Mouse (Mus musculus): ENCODE results near the gene Plxnc1. TPM values are rescaled to one million over a fixed set of nuclear protein-coding genes. Genes with fewer than 3 reads are reported as not detected.

Gene Plxnc1
- total RNA-seq, 2 experiments from 2014 or later, result 34.8 to 38.2 TPM

DNA sequence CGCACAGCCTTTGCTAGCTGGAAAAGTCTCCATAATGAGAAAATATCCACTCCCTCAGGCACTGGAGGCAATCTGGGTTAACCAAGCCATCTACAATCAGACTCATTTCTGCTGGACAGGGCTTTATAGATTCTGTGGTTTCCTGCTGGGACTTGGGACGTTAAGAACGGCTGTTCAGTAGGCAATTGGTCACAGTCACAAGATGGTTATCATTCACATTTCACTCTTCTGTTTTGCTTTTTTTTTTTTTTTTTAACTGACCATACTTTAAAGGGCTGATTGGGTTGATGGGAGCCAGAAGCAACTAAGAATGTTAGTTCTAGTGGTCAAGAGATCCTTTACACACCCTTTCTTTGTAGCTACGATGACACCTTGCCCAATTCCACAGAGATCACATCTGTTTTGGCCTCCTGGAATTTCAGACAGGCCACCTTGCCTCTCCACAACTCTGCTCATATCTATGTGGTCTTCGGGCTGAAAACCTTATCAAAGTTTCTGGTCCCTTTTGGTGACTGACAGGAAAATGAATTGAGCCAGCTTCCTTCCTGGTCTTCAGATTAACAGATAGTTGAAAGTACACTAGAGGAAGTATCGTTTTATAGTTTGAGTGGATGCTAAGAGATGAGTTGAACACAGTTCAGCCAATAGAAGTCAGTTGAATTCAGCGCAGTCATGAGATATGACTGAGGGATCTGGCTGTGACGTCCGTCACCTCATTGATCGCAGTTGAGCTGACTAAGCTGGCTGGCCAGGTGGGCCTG lies 3.5 kb upstream of the Plxnc1 start:
- no peak for DNase-seq (ENCODE audit: low spot score in 2 of 2)

DNA sequence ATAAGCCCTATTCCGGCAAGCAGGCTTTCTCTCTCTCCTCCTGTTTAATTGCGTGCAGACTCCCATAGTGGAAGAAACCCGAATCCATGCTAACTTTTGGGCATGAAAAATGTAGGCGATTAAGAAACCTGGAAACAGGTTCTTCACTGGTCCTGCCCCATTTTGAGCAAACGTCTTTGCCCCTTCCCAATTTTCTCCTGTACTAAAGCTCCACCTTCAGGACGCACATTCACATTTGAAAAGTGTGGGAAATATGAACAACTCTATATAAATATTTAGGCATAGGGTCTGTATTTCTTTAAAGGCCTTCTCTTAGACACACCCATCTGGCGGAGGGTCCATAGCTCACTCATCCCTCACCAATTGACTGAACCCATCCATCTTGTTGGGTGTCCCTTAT lies 2.8 kb upstream of the Plxnc1 start:
- DNase-seq (ENCODE audit: low spot score in 2 of 2), result peak in 1 of 2 experiments; percentile 24

GRCm38 (mm10) chr10:94945206-94945711 lies 624 bp upstream of the Plxnc1 start:
- DNase-seq (ENCODE audit: low spot score in 2 of 2), result peak in 1 of 2 experiments; percentile 42

GRCm38 (mm10) chr10:94943846-94944690 lies 567 bp downstream of the Plxnc1 start:
- peak; percentile 57 to 69 for DNase-seq (ENCODE audit: low spot score in 2 of 2)

- peak in 1 of 2 experiments; percentile 57 for DNase-seq (ENCODE audit: low spot score in 2 of 2)
Observed at GRCm38 (mm10) chr10:94943401-94943845, 1.2 kb downstream of the Plxnc1 start.

DNA sequence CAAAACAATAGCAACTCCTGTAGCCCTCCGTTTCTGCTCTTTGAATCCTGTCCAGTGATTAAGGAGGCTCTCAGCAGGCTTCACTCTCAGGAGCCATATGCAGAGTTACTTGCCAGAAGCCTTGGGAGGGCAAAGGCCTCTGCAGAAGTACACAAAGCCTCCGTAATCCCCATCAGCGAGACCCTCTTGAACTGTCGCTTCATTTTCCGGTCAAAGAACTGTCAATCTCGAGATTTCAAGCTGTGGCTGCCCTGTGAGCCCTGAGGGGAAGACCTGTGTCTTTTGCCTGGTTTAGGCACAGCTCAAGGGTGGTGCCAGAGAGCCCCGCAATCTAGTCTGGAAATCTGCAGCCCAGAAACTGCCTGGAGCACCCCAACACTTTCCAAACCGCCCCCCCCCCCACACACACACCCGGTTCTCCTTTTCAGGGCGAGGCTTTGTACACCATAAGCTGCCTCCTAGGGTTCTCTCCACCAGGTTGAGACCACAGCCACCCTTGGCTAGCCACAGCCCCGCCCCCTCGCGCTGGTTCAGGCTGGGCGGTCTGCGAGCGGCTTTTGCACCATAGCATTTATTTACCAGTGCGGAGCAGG lies 2.1 kb downstream of the Plxnc1 start:
- no peak for DNase-seq (ENCODE audit: low spot score in 2 of 2)

DNA sequence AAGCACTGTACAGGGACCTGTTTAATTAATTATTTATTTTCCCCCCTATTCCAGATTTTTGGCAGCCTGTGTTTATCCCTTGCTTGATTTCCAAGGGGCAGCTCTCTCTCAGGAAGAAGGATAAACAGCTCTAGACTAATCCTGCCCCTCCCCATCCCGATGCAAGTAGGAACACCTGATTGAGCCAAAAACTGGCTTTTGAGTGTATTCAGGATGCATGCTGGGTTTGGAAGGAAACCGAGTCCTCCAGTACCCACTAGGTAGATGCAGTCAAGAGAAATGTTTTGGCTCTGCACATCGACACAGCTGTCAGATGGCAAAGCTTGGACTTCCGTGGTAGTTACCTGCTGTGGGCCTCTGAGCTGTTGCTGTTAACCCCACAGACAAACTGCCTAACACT lies 3.1 kb downstream of the Plxnc1 start:
- no peak for DNase-seq (ENCODE audit: low spot score in 2 of 2)

DNA sequence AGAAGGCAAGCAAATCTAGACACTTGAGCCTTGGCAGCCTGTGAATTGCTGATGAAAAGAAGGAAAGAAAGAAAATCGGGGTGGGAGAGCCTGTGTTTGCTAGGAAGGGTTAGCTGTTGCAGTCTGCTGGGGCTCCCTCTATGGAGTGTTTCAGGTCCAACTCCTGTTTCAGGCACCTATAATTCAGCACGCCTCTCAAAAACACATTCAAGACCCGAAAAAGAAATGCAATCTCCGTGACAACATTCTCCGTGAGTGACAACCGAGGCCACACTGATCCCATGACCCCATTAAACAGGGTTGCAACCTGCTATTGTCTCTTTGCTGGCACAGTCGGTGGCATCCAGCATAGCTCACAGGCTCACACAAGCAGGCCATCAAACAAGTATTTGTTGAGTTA lies 3.8 kb downstream of the Plxnc1 start:
- no peak for DNase-seq (ENCODE audit: low spot score in 2 of 2)

GRCm38 (mm10) chr10:94940061-94940460 lies 4.6 kb downstream of the Plxnc1 start:
- DNase-seq (ENCODE audit: low spot score in 2 of 2), result no peak

DNA sequence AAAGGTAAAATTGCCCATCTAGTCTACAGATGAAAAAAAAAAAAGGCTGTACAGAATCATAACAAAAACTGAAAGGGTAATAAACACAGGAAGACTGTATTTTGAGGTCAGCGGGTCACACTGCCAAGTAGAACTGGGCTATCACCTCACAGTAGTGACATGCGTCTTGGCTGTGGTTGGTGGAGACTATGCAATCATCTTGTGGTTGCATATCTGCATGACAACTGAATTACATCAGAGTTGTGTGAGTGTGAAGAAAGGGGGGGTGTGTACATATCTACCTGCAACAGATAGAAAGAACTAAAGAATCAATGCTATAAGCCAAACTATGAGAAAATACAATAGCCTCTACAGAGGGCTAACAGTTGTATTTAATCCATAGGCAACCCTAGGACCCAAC lies 5.7 kb downstream of the Plxnc1 start:
- no peak for DNase-seq (ENCODE audit: low spot score in 2 of 2)

GRCm38 (mm10) chr10:94938320-94938719 lies 6.3 kb downstream of the Plxnc1 start:
- DNase-seq (ENCODE audit: low spot score in 2 of 2), result no peak

GRCm38 (mm10) chr10:94935270-94935669 lies 9.4 kb downstream of the Plxnc1 start:
- DNase-seq (ENCODE audit: low spot score in 2 of 2), result no peak

DNA sequence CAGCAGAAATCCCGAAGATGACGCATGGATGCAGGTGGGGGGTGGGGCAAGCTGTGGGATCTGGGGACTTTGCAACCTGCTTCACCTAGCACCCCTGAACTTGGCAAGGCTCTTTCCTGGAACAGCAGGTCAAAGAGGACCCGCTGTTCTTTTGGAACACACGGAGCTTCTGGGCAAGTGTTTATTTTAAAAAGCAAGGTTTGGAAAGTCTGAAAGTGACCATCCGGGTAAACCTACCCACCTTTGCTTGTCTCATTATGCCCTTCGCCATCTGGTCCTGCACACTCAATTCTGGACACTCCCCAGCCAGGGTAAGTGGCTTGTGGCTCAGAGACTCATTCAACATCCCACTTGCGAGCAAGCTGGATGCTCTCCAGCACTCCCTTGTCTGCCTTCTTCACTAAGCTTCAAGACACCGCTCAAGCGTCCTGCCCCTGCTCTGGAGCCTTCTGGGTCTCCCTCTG lies 10.5 kb downstream of the Plxnc1 start:
- DNase-seq (ENCODE audit: low spot score in 2 of 2), result no peak

DNA sequence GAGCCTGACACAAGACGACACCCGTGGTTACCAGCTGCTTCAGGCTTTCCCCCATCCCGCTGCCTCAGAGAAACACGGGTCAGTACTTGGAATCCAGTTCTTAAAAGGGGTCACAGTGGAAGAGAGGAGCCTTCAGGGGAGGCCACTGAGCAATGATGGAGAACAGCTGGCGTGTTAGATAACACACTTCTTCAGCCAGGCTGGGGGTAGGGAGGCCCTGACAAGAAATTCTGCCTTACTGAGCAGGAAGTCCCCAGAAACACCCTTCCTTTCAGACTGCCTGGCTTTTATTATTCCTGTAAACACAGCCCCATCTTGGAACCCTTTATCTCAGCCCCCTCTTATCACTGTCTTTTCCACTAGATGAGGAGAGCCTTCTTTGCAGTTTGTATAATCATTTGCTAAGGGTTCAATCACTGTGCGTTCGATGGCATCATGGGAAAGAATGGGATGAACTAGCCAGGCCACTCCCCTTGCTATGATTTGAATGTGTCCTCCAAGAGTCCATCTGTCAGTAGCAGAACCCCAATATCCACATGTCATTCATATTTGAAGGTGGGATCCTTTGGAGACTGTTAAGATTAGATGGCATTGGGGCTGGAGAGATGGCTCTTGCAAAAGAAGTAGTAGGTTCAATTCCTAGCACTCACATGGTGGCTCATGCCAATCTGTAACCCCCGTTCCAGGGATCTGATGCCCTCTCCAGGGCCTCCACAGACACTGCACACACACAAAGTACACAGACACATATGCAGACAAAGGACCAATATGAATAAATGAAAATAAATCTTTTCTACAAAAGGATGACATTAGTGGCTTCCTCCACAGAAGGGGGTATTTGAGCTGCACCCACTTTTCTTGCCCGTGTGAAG lies 12.4 kb downstream of the Plxnc1 start:
- no peak for DNase-seq (ENCODE audit: low spot score in 2 of 2)

DNA sequence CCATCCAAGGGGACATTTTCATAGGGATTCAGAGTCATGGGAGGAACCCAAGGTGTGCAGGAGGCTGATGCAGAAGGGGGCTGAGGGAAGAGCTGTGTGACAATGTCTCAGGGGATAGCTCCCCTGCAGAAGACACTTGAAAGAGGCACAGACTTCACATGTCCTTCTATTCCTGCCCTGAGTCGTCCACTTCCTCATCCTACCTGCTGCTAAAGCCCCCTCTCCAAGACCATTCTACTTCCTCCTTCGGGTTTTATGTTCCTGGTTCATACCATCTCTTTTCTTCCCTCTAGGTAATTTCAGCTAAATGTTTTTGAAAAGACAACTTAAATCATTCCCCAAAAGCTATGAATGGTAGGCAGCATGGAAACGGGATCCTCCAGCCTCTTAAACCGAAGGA lies 16.5 kb downstream of the Plxnc1 start:
- no peak for DNase-seq (ENCODE audit: low spot score in 2 of 2)

- DNase-seq (ENCODE audit: low spot score in 2 of 2), result no peak
Observed at GRCm38 (mm10) chr10:94926297-94926696, 18.3 kb downstream of the Plxnc1 start.

GRCm38 (mm10) chr10:94924878-94925277 lies 19.8 kb downstream of the Plxnc1 start:
- no peak for DNase-seq (ENCODE audit: low spot score in 2 of 2)

- no peak for DNase-seq (ENCODE audit: low spot score in 2 of 2)
Observed at GRCm38 (mm10) chr10:94924450-94924849, 20.2 kb downstream of the Plxnc1 start.

DNA sequence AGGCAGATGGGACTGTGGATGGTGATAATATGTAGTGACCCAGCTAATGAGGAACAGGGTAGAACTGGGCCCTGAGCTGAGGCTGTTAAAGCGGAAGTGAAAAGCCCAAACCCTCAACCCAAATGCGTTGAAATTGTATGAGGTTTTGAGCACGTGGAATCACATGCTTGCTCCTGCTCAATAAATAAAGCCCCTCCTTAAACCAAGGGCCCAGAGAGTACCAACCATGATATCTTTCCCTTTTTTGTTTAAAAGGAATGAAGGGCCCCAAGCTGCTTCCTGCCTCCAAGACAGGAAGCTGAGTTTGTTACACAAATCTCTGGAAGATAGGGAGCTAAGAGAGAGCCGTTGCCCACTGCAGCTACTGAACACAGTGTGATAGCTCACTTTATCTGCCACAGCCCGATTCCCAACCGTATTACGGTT lies 21.3 kb downstream of the Plxnc1 start:
- DNase-seq (ENCODE audit: low spot score in 2 of 2), result no peak

DNA sequence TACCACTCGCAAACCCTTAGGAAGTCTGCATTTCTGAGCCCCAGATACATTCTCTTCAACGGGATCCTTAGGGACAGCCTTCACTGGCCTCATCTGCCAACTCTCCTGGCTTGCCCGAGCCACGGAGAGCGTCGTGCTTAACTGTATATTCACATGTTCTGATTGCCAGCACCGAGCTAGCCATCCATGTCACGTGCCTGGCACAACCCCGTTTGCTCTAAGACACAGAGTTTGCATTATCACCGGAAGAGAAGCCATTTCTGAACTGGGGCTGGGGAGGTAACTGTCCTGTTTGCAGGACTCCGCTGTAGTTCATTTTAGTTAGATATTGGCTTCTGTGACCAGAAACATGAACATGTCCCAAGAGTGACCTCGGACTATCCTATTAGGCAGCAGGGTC lies 21.8 kb downstream of the Plxnc1 start:
- DNase-seq (ENCODE audit: low spot score in 2 of 2), result no peak

DNA sequence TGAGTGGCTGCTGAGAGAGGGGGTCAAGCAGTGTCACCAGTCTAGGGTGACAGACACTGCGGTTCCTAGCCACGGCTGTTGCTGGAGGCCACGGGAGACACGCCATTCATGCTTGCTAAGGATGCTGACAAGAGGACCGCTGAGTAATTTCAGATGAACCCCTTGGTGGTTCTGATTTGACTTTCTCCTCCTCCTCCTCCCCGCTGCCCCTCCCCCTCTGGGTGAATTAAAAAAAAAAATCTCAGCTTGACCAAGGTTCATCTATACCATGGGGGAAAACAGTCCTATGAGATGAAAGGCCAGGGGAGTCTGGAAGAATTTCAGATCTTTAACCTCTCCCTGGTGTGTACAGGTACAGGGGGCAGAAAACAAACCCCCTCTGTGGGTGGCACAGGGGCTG lies 22.9 kb downstream of the Plxnc1 start:
- DNase-seq (ENCODE audit: low spot score in 2 of 2), result no peak

All from layer of hippocampus, adult 18-20 months (tissue).